Mouse (Mus musculus) erythroblast, embryonic 14.5 days (primary cell): Measurements from ENCODE around the gene Lrrc75a.

ENCODE experiments used
- GATA1 ChIP-seq: IDR thresholded peaks from 2 replicates; pipeline ENCODE4 v1.6.1; 2012; ENCODE audit warnings: low read length, inconsistent platforms, mixed read lengths
- TAL1 ChIP-seq: IDR thresholded peaks from 3 replicates; pipeline ENCODE4 v1.6.1; 2012; ENCODE audit warnings: low read length, inconsistent platforms, mixed read lengths

- no peak for TF ChIP-seq TAL1
- no peak for TF ChIP-seq GATA1
Observed at GRCm38 (mm10) chr11:62646495-62646843, 1.9 kb downstream of the Lrrc75a start.
